Mouse (Mus musculus): ENCODE measurements at regions not wholly inside any gene's neighbourhood (a gene's known extent, or its start where the extent isn't known, plus 50 kb on each side); places are given as distances from the start of the nearest gene placed in this dataset.

- TF ChIP-seq GATA1 (IDR thresholded peaks at IDR 0.05; ENCODE audit: borderline replicate concordance, low read length), result no peak
- no peak for TF ChIP-seq FLI1 (IDR thresholded peaks at IDR 0.05; ENCODE audit: low read length)
Measured at GRCm38 (mm10) chr9:67129095-67129494, 79.9 kb upstream of the Tpm1 start.

Data from megakaryocyte, embryonic 14.5 days (primary cell).